Comparison of ENCODE assay signal across 23 mouse cellular contexts in the genomic region with DNA sequence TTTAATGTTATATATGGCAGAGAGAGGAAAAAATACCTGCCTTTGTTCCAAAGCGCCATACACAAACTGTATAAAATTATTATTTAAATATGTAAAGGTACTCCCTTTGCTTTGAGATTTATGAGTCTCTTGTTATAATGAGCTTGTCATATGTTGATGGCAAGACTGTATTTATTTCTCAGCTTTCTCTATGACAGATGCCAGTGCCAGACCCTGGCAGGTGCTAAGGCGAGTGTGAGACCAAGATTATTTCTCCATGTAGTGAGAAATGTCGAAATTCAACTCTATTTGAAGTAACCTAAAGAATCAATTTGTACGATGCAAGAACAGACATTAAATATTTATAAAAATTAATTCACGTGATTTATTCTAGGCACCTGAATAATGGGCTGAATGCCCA. TPM values are rescaled to one million over a fixed set of nuclear protein-coding genes. Genes with fewer than 3 reads are reported as not detected.
"Had no signal": no experiment of that assay in that cellular context is flagged by ENCODE, and none has a peak within 500 bp of the region (broad histone marks: within the 10 kb centered on the region; RNA-seq: fewer than 3 reads in every experiment).

No protein-coding gene starts in this region.

- H3K27ac ChIP-seq: kidney, embryonic 15.5 days; left cerebral cortex, adult 2 months; liver, embryonic 14.5 days; lung, embryonic 15.5 days; midbrain, embryonic 10.5 days; midbrain, embryonic 13.5 days; neural tube, embryonic 13.5 days had no signal

- H3K4me1 ChIP-seq: megakaryocyte, embryonic 14.5 days; midbrain, embryonic 10.5 days; midbrain, embryonic 13.5 days had no signal

- ATAC-seq: liver, postnatal 0 days; midbrain, embryonic 13.5 days; midbrain, embryonic 16.5 days had no signal

- H3K4me3 ChIP-seq: kidney, embryonic 15.5 days; left cerebral cortex, adult 2 months; limb, embryonic 12.5 days; limb, embryonic 15.5 days; lung, embryonic 15.5 days; megakaryocyte, embryonic 14.5 days; midbrain, embryonic 10.5 days; midbrain, embryonic 13.5 days; myocyte; neural tube, embryonic 13.5 days; stomach, embryonic 15.5 days had no signal

- H3K36me3 ChIP-seq: kidney, embryonic 15.5 days; limb, embryonic 12.5 days; limb, embryonic 15.5 days; lung, embryonic 15.5 days; midbrain, embryonic 10.5 days; midbrain, embryonic 13.5 days; neural tube, embryonic 13.5 days; stomach, embryonic 15.5 days had no signal

- H3K9me3 ChIP-seq: kidney, embryonic 15.5 days; limb, embryonic 12.5 days; limb, embryonic 15.5 days; lung, embryonic 15.5 days; megakaryocyte, embryonic 14.5 days; midbrain, embryonic 10.5 days; midbrain, embryonic 13.5 days; neural tube, embryonic 13.5 days; stomach, embryonic 15.5 days had no signal

- H3K4me2 ChIP-seq: kidney, embryonic 15.5 days; limb, embryonic 12.5 days; limb, embryonic 15.5 days; liver, embryonic 11.5 days; lung, embryonic 15.5 days; midbrain, embryonic 13.5 days; neural tube, embryonic 13.5 days; stomach, embryonic 15.5 days had no signal

- H3K9ac ChIP-seq: kidney, embryonic 15.5 days; limb, embryonic 12.5 days; limb, embryonic 15.5 days; liver, embryonic 14.5 days; liver, postnatal 0 days; lung, embryonic 15.5 days; midbrain, embryonic 13.5 days; neural tube, embryonic 13.5 days; stomach, embryonic 15.5 days had no signal

- H3K27me3 ChIP-seq: kidney, embryonic 15.5 days; lung, embryonic 15.5 days; midbrain, embryonic 13.5 days; neural tube, embryonic 13.5 days; stomach, embryonic 15.5 days had no signal

- DNase-seq: kidney, postnatal 10 days; kidney, postnatal 36 days; layer of hippocampus, postnatal 36 days; liver, postnatal 0 days; lung, postnatal 36 days; retina, postnatal 1 day; right cerebral cortex, postnatal 25 days; spleen, adult 18-20 months; thymus, postnatal 25 days had no signal

RNA-seq across cellular contexts. Expression of gene Npvf, which starts 3.8 kb away (rescaled TPM):
- polyA plus RNA-seq: limb, embryonic 12.5 days; limb, embryonic 15.5 days; liver, embryonic 11.5 days; liver, embryonic 14.5 days; liver, postnatal 0 days; lung, embryonic 15.5 days; midbrain, embryonic 10.5 days; midbrain, embryonic 13.5 days; myocyte; neural tube, embryonic 13.5 days; stomach, embryonic 15.5 days had no signal
